Mouse (Mus musculus): ENCODE results near the gene Pick1.

Gene Pick1
- long read RNA-seq, experiment 1, transcript Pick1-201 (13 exons, 1,977 nt), result major isoform, 6 of 9 reads
- long read RNA-seq, experiment 1, partial matches to known transcripts, result 1 of 9 reads
- long read RNA-seq, experiment 1, other reads (novel, unspliced or antisense), result 2 of 9 reads
- long read RNA-seq, experiment 2, transcript Pick1-201 (13 exons, 1,977 nt), result major isoform, 5 of 13 reads
- long read RNA-seq, experiment 2, partial matches to known transcripts, result 1 of 13 reads
- long read RNA-seq, experiment 2, other reads (novel, unspliced or antisense), result 4 of 13 reads

DNA sequence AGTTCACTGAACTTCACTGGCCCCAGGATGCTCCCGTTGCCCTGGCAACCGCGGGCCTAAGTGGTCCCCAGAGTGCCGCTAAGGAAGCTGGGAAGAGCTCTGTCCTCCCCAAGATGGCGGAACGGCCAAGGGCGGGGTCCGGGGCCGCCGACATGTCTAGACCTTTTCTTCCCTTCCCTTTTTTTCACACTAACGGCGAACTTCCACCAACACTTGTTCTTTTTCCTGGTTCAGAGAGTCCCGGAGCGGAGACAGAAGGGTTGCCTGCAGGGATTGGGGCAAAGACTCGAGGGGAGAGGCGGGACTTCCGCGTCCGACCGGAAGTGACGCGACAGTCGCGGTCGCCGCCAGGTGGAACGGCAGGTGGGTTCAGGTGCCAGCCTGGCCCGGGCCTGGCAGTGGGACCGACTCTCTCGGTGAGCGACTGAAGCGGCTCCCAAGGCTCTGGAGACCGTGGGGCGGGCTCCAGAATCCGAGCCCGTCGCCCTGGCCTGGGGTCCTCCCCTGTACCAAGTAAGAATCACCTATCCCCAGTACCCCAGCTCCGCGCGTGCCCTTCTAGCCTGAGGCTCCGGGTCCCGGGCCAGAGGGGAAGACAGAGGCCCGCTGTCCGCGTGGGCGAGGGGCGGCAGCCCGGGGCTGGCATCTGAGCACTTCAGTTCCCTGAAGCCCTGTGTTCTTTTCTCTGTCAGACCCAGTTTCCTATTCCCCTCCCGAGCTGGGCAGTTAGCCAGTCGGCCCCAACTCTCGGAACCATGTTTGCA lies at the start of gene Pick1, which contains the start of gene Gm49486:
TSS of gene Pick1 (plus strand) at position 116 of the 764 bp plus-strand sequence.
TSS of gene Gm49486 (plus strand) at position 334 of the 764 bp plus-strand sequence.
- intact Hi-C loops (cut with DNase I), result no loop called here

DNA sequence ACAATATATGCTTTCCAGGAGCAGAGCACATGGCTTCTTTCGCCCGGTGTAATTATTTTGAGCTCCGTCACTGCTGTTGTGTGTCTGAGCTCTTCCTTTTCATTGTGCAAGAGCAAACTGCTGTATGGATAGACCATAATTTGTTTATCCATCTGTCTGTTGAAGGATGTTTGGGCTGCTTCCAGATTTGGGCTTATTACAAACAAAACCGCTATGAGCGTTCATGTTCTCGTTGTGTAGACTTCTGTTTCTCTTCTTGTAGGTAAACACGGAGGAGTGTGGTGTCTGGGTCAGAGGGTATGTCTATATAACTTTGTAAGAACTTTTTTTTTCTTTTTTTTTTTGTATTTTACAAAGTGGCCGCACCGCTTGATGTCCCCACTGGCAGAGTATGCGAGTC lies 43.8 kb upstream of the Pick1 start:
- intact Hi-C loops (cut with DNase I), result no loop called here

DNA sequence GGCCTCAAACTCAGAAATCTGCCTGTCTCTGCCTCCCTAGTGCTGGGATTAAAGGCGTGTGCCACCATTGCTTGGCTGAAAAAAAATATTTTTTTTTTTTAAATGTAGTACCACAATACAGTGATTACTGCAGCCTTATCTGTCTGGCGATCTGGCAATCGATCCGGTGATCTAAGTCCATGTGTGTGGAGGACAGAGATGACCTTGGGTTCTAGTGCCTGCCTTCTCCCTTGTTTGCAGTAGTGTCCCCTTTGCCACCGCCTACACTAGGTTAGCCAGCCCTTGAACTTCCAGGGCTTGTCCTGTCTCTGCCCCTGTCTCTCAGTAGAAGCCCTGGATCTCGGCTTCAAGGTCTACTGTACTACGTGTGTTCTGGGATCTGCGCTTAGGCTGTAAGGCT lies 41.2 kb upstream of the Pick1 start:
- intact Hi-C loops (cut with DNase I), result no loop called here

DNA sequence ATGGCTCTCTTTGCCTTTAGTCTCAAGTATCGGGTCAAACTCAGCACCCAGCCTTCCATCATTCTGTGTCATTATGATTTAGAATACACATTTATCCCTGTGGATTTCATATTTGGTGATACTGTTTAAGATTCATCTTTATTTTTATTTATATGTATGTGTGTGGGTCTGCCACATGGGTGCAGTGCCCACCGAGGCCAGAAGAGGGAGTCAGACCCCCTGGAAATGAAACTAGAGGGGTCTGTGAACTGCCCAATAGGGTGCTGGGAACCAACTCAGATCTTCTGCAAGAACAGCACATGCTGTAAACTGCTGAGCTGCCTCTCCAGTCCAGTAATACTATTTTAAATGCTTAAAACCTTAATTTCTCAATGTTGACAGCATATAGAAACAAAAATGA lies 37.5 kb upstream of the Pick1 start:
- intact Hi-C loops (cut with DNase I), result no loop called here

- intact Hi-C loops (cut with DNase I), result no loop called here
These were observed 36.5 kb upstream of the Pick1 start for GRCm38 (mm10) chr15:79192450-79192849.

DNA sequence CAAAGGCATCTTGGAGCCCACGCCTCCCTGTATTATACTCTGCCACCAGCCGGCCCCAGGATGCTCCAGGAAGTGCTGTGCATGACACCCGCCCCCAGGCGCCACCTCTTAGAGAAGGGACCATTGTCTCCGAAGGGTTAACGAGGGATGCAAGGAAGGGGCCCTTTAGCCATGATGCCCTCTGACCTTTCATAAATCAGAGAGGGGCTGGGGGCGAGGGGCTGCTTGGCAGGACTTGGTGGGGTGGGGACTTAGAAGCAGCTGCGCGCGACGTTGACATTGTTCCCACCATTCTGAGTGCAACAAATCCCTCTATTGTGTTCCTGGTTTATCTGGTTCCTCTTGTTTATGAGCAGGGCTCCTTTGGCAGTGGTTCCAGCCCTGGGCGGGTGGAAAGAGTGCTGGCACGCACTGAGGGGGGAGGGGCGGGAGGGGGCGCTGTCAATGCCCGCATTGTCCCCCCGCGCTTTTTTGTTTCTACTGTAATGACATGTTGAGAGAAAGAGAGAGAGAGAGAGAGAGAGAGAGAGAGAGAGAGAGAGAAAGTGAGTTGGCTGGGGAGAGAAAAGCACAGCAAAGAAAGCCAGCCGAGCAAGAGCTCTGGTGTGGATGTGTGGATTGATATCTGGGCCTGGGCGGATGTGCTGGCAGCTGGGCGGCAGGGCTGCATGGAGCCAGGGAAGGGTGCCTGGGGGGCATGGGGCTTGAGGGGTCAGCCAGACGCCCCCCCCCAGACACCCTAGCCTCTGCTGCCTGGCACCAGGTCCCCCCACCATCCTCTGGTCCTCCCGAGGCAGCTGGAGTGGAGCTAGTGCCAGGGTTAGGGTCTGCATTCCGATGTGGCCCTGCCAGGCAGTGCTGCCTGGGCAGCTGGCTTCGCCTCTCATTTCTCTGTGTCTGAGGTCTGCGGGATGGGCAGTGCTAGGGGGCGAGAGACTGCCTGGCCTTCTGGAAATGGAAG lies 35.8 kb upstream of the Pick1 start:
- intact Hi-C loops (cut with DNase I), result no loop called here

GRCm38 (mm10) chr15:79194048-79194447 lies 34.9 kb upstream of the Pick1 start:
- intact Hi-C loops (cut with DNase I), result no loop called here

DNA sequence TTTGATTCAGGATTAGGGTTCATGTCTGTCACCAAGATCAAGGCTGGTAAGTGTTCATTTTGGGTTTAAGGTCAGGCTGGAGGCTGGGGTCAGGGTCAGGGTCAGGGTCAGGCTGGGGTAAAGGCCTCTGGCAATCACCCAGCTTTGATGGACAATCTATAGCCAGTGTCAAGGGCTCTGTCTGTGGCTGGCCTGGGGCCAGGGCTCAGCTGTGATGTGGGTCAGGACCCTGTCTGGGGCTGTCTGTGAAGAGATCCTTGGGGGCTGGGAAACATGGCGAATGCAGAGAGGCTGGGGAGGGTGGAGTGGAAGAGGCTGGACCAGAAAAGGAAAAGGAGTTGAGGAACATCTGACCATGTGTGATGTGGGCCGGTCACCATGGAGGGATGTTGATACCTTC lies 34.0 kb upstream of the Pick1 start:
- intact Hi-C loops (cut with DNase I), result no loop called here

DNA sequence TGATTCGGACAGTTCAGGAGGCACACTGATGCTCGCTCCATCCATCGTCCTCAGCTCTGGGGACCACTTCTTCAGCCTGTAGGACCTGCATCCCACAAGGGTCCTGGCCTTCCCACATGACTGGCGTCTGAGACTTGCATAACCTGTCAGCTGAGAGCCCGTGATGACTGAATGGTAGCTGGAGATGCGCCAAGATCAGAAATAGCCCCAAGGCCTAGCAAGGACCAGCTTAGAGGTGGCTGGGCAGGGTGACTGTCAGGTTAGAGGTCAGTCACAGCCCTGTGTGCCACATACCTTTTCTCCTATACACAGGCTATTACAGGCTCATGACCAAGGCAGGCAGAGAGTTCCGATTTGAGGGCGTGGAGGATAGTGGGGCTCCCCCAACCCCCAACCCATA lies 33.5 kb upstream of the Pick1 start:
- intact Hi-C loops (cut with DNase I), result no loop called here

GRCm38 (mm10) chr15:79199390-79199976 lies 29.5 kb upstream of the Pick1 start:
- intact Hi-C loops (cut with DNase I), result no loop called here

GRCm38 (mm10) chr15:79201491-79202150 lies 27.4 kb upstream of the Pick1 start:
- intact Hi-C loops (cut with DNase I), result no loop called here

GRCm38 (mm10) chr15:79202575-79202974 lies 26.4 kb upstream of the Pick1 start:
- intact Hi-C loops (cut with DNase I), result no loop called here

GRCm38 (mm10) chr15:79208211-79208610 lies 20.8 kb upstream of the Pick1 start:
- intact Hi-C loops (cut with DNase I), result no loop called here

DNA sequence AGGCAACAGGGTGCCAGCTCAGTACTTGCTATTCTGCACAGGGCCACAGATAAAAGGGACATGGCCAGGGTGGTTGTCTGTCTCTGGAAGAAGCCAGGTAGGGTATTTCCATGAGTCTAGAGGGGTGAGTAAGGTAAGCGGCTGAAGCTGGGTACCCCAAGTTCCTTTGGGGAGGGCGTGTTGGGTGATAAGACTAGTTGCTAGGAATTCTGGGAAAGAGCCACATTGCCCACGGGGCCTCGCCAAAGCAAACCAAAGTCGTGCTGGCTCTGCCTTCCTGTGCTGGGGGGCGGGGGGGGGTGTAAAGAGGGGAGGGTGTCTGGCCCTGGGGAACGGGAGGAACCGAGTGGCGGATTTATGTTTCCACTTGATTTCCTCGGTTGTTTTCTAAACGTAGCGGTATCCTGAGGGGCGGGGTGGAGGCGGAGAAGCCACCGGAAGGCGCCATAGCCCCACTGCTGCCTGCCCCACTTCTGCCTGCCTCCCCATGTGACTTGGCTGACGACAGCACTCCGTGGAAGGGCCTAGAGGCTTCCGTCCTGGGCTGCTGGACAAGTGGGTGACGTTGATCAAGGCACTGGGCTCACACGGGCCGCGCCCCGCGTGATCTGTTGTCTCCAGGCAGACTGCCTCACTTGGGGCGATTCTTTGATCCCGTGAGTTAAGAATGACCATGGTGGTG lies 20.1 kb upstream of the Pick1 start:
- intact Hi-C loops (cut with DNase I), result no loop called here

- intact Hi-C loops (cut with DNase I), result no loop called here
These were observed 18.6 kb upstream of the Pick1 start for GRCm38 (mm10) chr15:79210357-79210756.

- intact Hi-C loops (cut with DNase I), result no loop called here
These were observed 16.1 kb upstream of the Pick1 start for GRCm38 (mm10) chr15:79212750-79213446.

DNA sequence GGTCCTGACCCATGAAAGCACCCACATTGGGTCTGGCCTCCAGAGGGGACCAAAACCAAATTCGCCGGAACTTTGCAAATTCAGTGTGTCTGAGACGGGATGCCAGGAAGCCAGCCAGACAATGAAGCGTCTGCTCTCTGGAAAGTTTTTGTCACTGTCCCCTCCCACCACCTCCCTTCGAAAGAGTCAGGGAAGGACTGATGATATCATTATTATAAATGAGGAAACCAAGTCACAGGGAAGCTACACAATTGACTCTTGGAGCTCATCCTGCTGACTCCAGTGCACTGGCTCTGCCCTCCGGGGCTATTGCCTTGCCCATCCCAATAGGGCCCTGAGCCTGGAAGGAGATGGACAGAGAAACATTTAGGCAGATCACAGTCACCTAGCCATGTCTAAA lies 15.4 kb upstream of the Pick1 start:
- intact Hi-C loops (cut with DNase I), result no loop called here

DNA sequence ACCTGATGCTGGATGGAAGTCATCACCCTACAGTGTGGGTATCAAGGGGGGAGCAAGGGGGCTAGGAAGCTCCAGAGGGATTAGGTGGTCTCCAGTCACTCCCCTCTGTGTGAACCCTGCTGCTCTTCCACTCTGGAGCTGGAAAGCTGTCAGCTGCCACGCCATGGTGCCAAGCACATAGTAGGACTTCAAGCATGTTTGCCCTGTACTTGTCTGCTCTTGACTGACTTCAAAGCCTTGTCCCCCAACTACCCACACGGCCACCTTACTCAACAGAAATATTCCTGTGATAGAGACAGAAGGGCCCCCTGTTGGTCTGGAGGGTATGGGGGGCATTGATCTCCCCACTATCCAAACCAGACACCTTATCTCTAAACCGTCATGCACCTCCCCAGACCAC lies 12.8 kb upstream of the Pick1 start:
- intact Hi-C loops (cut with DNase I), result no loop called here

DNA sequence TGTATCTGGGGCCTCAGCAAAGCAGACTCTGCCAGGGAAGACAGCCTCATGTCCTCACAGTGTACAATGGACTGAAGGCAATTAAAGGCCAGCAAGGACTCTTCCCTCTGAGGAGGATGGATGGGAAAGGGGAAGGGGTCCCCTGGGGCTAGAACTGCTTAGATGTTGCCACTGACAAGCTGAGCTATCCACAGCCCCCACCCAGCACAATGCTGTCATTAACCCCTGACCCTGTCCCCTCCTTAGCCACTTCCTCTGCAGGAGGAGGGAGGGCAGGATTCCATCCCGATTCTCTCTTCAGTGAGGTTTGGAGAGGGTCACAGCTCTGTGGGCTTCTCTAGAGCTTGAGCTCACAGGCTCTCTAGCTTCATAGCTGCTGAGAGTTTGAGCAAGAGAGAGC lies 9.4 kb upstream of the Pick1 start:
- intact Hi-C loops (cut with DNase I), result no loop called here

DNA sequence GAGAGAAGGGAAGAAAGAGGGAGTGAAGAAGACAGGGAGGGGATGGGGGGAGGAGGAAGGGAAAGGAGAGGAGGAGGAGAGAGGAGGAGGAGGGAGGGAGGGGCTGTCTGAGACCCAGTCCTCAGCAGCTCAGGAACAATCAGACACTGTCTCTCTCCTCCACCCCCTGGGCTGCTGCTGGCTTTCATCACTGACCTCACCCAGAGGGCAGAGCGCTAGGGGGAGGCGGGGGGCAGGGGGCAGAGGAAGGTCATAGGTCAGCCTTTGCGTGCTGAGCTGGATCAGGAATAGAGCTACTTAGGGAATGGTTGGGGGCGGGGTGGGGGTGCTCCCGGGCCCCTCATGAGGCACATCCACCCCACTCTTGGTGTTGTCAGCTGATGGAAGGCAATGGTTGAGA lies 5.3 kb upstream of the Pick1 start:
- intact Hi-C loops (cut with DNase I), result no loop called here
